Mouse (Mus musculus) right cerebral cortex, postnatal 14 days (tissue): ENCODE data around the gene Phxr2.
A peak's percentile ranks its signal among the peaks of the same experiment; 100 is the strongest.

ENCODE experiments used
- DNase-seq: peaks from one replicate; pipeline ENCODE4 v3.0.0; 2022

Gene Phxr2

GRCm38 (mm10) chr10:99132189-99132588 lies 6.1 kb upstream of the Phxr2 start:
- DNase-seq: no peak

- no peak for DNase-seq
These were observed 5.2 kb upstream of the Phxr2 start for GRCm38 (mm10) chr10:99131298-99131697.

GRCm38 (mm10) chr10:99130611-99131010 lies 4.5 kb upstream of the Phxr2 start:
- DNase-seq: no peak

- DNase-seq: no peak
These were observed 1.7 kb upstream of the Phxr2 start for GRCm38 (mm10) chr10:99127691-99128261.

- no peak for DNase-seq
These were observed 829 bp upstream of the Phxr2 start for GRCm38 (mm10) chr10:99126954-99127353.

GRCm38 (mm10) chr10:99119471-99119870 lies 6.7 kb downstream of the Phxr2 start:
- no peak for DNase-seq

- DNase-seq: no peak
These were observed 7.4 kb downstream of the Phxr2 start for GRCm38 (mm10) chr10:99118697-99119096.

GRCm38 (mm10) chr10:99117876-99118275 lies 8.2 kb downstream of the Phxr2 start:
- DNase-seq: no peak

- no peak for DNase-seq
These were observed 9.2 kb downstream of the Phxr2 start for GRCm38 (mm10) chr10:99116650-99117615.

- no peak for DNase-seq
These were observed 9.9 kb downstream of the Phxr2 start for GRCm38 (mm10) chr10:99116237-99116632.

- no peak for DNase-seq
These were observed 10.5 kb downstream of the Phxr2 start for GRCm38 (mm10) chr10:99115471-99116236.

GRCm38 (mm10) chr10:99114295-99114694 lies 11.8 kb downstream of the Phxr2 start:
- DNase-seq: no peak

GRCm38 (mm10) chr10:99113533-99113932 lies 12.6 kb downstream of the Phxr2 start:
- DNase-seq: no peak

- DNase-seq: no peak
These were observed 17.6 kb downstream of the Phxr2 start for GRCm38 (mm10) chr10:99108431-99108982.

- DNase-seq: peak; percentile 61
These were observed 18.2 kb downstream of the Phxr2 start, which contains the start of gene Galnt4 for GRCm38 (mm10) chr10:99107964-99108363. Galnt4 (plus strand) TSS chr10:99108159.

GRCm38 (mm10) chr10:99106703-99107631 lies 19.2 kb downstream of the Phxr2 start, which contains the start of gene Poc1b:
Poc1b (plus strand) TSS chr10:99107036.
- DNase-seq: peak; percentile 90

GRCm38 (mm10) chr10:99106311-99106702 lies 19.8 kb downstream of the Phxr2 start:
- no peak for DNase-seq

GRCm38 (mm10) chr10:99105522-99105921 lies 20.6 kb downstream of the Phxr2 start:
- DNase-seq: no peak

- peak; percentile 42 for DNase-seq
These were observed 28.8 kb downstream of the Phxr2 start for GRCm38 (mm10) chr10:99097374-99097773.

GRCm38 (mm10) chr10:99095114-99095513 lies 31.0 kb downstream of the Phxr2 start:
- DNase-seq: no peak

- no peak for DNase-seq
These were observed 32.8 kb downstream of the Phxr2 start for GRCm38 (mm10) chr10:99093364-99093763.

- DNase-seq: no peak
These were observed 36.2 kb downstream of the Phxr2 start for GRCm38 (mm10) chr10:99089906-99090305.
